Comparison of ENCODE assay signal across 8 mouse cellular contexts in genomic region chr11:109244635-109245360, GRCm38 (mm10). TPM values are rescaled to one million over a fixed set of nuclear protein-coding genes. Genes with fewer than 3 reads are reported as not detected.
DNase-seq lines count a peak whose midpoint lies in the region; ATAC-seq and TF ChIP-seq lines count a peak whose summit lies in the region.

No protein-coding gene starts in this region.

- peak overlapping the region; percentile 78 for H3K4me3 ChIP-seq in ES-Bruce4 (ENCODE audit: low read depth, low read length)
- H3K4me3 ChIP-seq in forebrain, embryonic 16.5 days (replicated peaks; ENCODE audit: low read length) = no peak overlapping the region
- H3K4me3 ChIP-seq in intestine, embryonic 16.5 days (ENCODE audit: low read length) = no peak overlapping the region
- H3K4me3 ChIP-seq in limb, embryonic 11.5 days (ENCODE audit: low read depth, low read length) = no peak overlapping the region
- H3K4me3 ChIP-seq in midbrain, embryonic 15.5 days = no peak overlapping the region

- no peaks in the 10 kb centered on the region for H3K9me3 ChIP-seq in ES-Bruce4 (replicated peaks; ENCODE audit: control insufficient read depth, insufficient read depth, low read length, poor library complexity, severe bottlenecking)
- no peaks in the 10 kb centered on the region for H3K9me3 ChIP-seq in forebrain, embryonic 16.5 days (ENCODE audit: control insufficient read depth, low read length)
- H3K9me3 ChIP-seq in intestine, embryonic 16.5 days (ENCODE audit: control insufficient read depth, low read length) = no peaks in the 10 kb centered on the region
- no peaks in the 10 kb centered on the region for H3K9me3 ChIP-seq in limb, embryonic 11.5 days (ENCODE audit: control insufficient read depth, low read length)
- no peaks in the 10 kb centered on the region for H3K9me3 ChIP-seq in midbrain, embryonic 15.5 days

- H3K27ac ChIP-seq in ES-Bruce4 (ENCODE audit: insufficient read depth, low read length) = no peak overlapping the region
- no peak overlapping the region for H3K27ac ChIP-seq in forebrain, embryonic 16.5 days (ENCODE audit: low read length)
- no peak overlapping the region for H3K27ac ChIP-seq in intestine, embryonic 16.5 days (ENCODE audit: low read length)
- no peak overlapping the region for H3K27ac ChIP-seq in limb, embryonic 11.5 days (replicated peaks; ENCODE audit: low read depth, low read length)
- peak overlapping the region; percentile 58 for H3K27ac ChIP-seq in midbrain, embryonic 15.5 days

- ATAC-seq in forebrain, embryonic 16.5 days = peak; percentile 88
- ATAC-seq in intestine, embryonic 16.5 days = peak; percentile 76
- peak; percentile 53; the same call in 1 of the 2 replicates for ATAC-seq in limb, embryonic 11.5 days (ENCODE audit: insufficient number of reproducible peaks, low FRiP score, low TSS enrichment, low read depth)
- peak; percentile 81 for ATAC-seq in midbrain, embryonic 15.5 days (replicated peaks)

- DNase-seq in 3134 (ENCODE audit: extremely low read depth, insufficient read length, low spot score) = peak; percentile 28
- DNase-seq in cerebellum, adult 18-20 months = peak; percentile 40 to 47
- DNase-seq in limb, embryonic 11.5 days (ENCODE audit: low spot score) = peak; percentile 51
- peak; percentile 41 for DNase-seq in telencephalon, adult 2 months (ENCODE audit: low read depth, low spot score)

- whole genome bisulfite sequencing in forebrain, embryonic 16.5 days = 29% methylated on average over 23 of the region's 23 CpGs
- WGBS in intestine, embryonic 16.5 days = 25% methylated on average over 23 of the region's 23 CpGs
- 17% methylated on average over 23 of the region's 23 CpGs for WGBS in limb, embryonic 11.5 days
- WGBS in midbrain, embryonic 15.5 days = 28% methylated on average over 23 of the region's 23 CpGs

- no peak for TF ChIP-seq EP300 in ES-Bruce4 (IDR thresholded peaks at IDR 0.05; ENCODE audit: insufficient read depth, low read depth, low read length)

- peak overlapping the region; percentile 20 for H3K4me2 ChIP-seq in forebrain, embryonic 16.5 days (ENCODE audit: low read length)
- H3K4me2 ChIP-seq in intestine, embryonic 16.5 days (ENCODE audit: low read depth, low read length) = peak overlapping the region; percentile 33; the same call in 1 of the 2 replicates
- H3K4me2 ChIP-seq in limb, embryonic 11.5 days (ENCODE audit: low read depth, severe bottlenecking) = peak overlapping the region; percentile 25; the same call in 1 of the 2 replicates
- H3K4me2 ChIP-seq in midbrain, embryonic 15.5 days = peak overlapping the region; percentile 32

- no peaks in the 10 kb centered on the region for H3K4me1 ChIP-seq in ES-Bruce4 (ENCODE audit: control insufficient read depth, insufficient read depth, low read length)
- no peaks in the 10 kb centered on the region for H3K4me1 ChIP-seq in forebrain, embryonic 16.5 days (replicated peaks; ENCODE audit: control insufficient read depth, insufficient read depth, low read length)
- H3K4me1 ChIP-seq in intestine, embryonic 16.5 days (ENCODE audit: control insufficient read depth, insufficient read depth, low read length) = no peaks in the 10 kb centered on the region
- H3K4me1 ChIP-seq in limb, embryonic 11.5 days (ENCODE audit: control insufficient read depth, insufficient read depth, low read length) = no peaks in the 10 kb centered on the region
- 0 out of 2 replicates have a peak, but pooled peaks cover 5% of the 10 kb centered on the region for H3K4me1 ChIP-seq in midbrain, embryonic 15.5 days

- peak; percentile 82 for TF ChIP-seq CTCF in ES-Bruce4 (IDR thresholded peaks at IDR 0.05; ENCODE audit: low read depth, low read length)

- no peaks in the 10 kb centered on the region for H3K36me3 ChIP-seq in ES-Bruce4 (ENCODE audit: control insufficient read depth, insufficient read depth, low read length, poor library complexity, severe bottlenecking)
- no peaks in the 10 kb centered on the region for H3K36me3 ChIP-seq in forebrain, embryonic 16.5 days (ENCODE audit: control insufficient read depth, insufficient read depth)
- no peaks in the 10 kb centered on the region for H3K36me3 ChIP-seq in intestine, embryonic 16.5 days (ENCODE audit: control insufficient read depth, insufficient read depth, low read length)
- no peaks in the 10 kb centered on the region for H3K36me3 ChIP-seq in limb, embryonic 11.5 days (ENCODE audit: control insufficient read depth, insufficient read depth, low read length)
- H3K36me3 ChIP-seq in midbrain, embryonic 15.5 days (replicated peaks) = no peaks in the 10 kb centered on the region

- H3K9ac ChIP-seq in ES-Bruce4 (ENCODE audit: low read depth, poor library complexity, severe bottlenecking) = peak overlapping the region; percentile 71; the same call in 1 of the 2 replicates
- H3K9ac ChIP-seq in forebrain, embryonic 16.5 days (replicated peaks; ENCODE audit: low read depth, low read length) = peak overlapping the region; percentile 45; the same call in 1 of the 2 replicates
- H3K9ac ChIP-seq in intestine, embryonic 16.5 days (ENCODE audit: low read depth, low read length) = no peak overlapping the region
- no peak overlapping the region for H3K9ac ChIP-seq in limb, embryonic 11.5 days (ENCODE audit: low read length)
- 0 out of 2 replicates have a peak overlapping the region, but pooled peaks have one; percentile 21 for H3K9ac ChIP-seq in midbrain, embryonic 15.5 days

- TF ChIP-seq POLR2A in ES-Bruce4 (IDR thresholded peaks at IDR 0.05; ENCODE audit: insufficient read depth, low read length) = no peak

- H3K27me3 ChIP-seq in ES-Bruce4 (ENCODE audit: control insufficient read depth, insufficient read depth, low read length, poor library complexity, severe bottlenecking) = no peaks in the 10 kb centered on the region; the same call in 1 of the 2 replicates
- H3K27me3 ChIP-seq in forebrain, embryonic 16.5 days (replicated peaks; ENCODE audit: control insufficient read depth, insufficient read depth, low read length) = no peaks in the 10 kb centered on the region
- H3K27me3 ChIP-seq in intestine, embryonic 16.5 days (replicated peaks; ENCODE audit: control insufficient read depth, insufficient read depth, low read length) = 0 out of 2 replicates have a peak, but pooled peaks cover 2% of the 10 kb centered on the region
- H3K27me3 ChIP-seq in limb, embryonic 11.5 days (ENCODE audit: control insufficient read depth, insufficient read depth, low read length) = no peaks in the 10 kb centered on the region
- no peaks in the 10 kb centered on the region for H3K27me3 ChIP-seq in midbrain, embryonic 15.5 days (replicated peaks)

RNA-seq across cellular contexts. Expression of gene Rgs9, which starts 53.1 kb away (rescaled TPM):
- polyA plus RNA-seq in ES-Bruce4 (2011; ENCODE audit: insufficient read depth, insufficient read length, low read depth, missing spikeins) = 4.8 and 5.1 TPM in 2 replicates
- 8.0 and 9.7 TPM in 2 replicates for polyA plus RNA-seq in forebrain, embryonic 16.5 days (2015; fragmentation: Nextera tagmentation; extraction: Ambion mirVana)
- 3.5 and 3.8 TPM in 2 replicates for polyA plus RNA-seq in intestine, embryonic 16.5 days (2015; fragmentation: Nextera tagmentation; extraction: Ambion mirVana)
- polyA plus RNA-seq in limb, embryonic 11.5 days (2014; fragmentation: Nextera tagmentation; extraction: Ambion mirVana) = 2.8 and 3.1 TPM in 2 replicates
- 14.5 and 16.0 TPM in 2 replicates for polyA plus RNA-seq in midbrain, embryonic 15.5 days (2015; fragmentation: Nextera tagmentation; extraction: Ambion mirVana)

Comparison
In these comparisons a context has a peak if more than half of its experiments do, and no peak if none do; other contexts are left out.
1. H3K9ac ChIP-seq: peak in ES-Bruce4 (single experiment), forebrain, embryonic 16.5 days (single experiment) and midbrain, embryonic 15.5 days (single experiment); none in intestine, embryonic 16.5 days (single experiment) and limb, embryonic 11.5 days (single experiment).
2. Peak in every context shown above with its lines, with median percentiles within 50 percentile points of each other: DNase-seq, ATAC-seq and H3K4me2 ChIP-seq.